Mouse (Mus musculus) testis, postnatal 14 days (tissue): ENCODE measurements around the gene Dap3.
A peak's percentile ranks its signal among the peaks of the same experiment; 100 is the strongest.
"Not testable (repeated sequence)": the region's sequence is repeated elsewhere in the genome, so short reads cannot be mapped to it uniquely, and the experiment has no call there.

Experiments used
- DNase-seq: peaks from one replicate; pipeline ENCODE4 v3.0.0; 2021; ENCODE audit warnings: low spot score

The Dap3 gene

GRCm38 (mm10) chr3:88950576-88951326 is at the start of gene Dap3, which contains the start of gene Ash1l:
Dap3 (minus strand) TSS chr3:88951181.
Ash1l (plus strand) TSS chr3:88950622.
- peak; percentile 84 for DNase-seq

- DNase-seq: no peak
Observed at GRCm38 (mm10) chr3:88992793-88993192, 41.8 kb upstream of the Dap3 start.

GRCm38 (mm10) chr3:88983921-88984381 is 33.0 kb upstream of the Dap3 start:
- no peak for DNase-seq

- no peak for DNase-seq
Observed at GRCm38 (mm10) chr3:88981206-88982010, 30.4 kb upstream of the Dap3 start.

- DNase-seq: no peak
Observed at GRCm38 (mm10) chr3:88975012-88975411, 24.0 kb upstream of the Dap3 start.

- DNase-seq: not testable (repeated sequence)
Observed at GRCm38 (mm10) chr3:88963211-88963610, 12.2 kb upstream of the Dap3 start.

- DNase-seq: no peak
Observed at GRCm38 (mm10) chr3:88953736-88954135, 2.8 kb upstream of the Dap3 start.

GRCm38 (mm10) chr3:88953246-88953645 is 2.3 kb upstream of the Dap3 start:
- no peak for DNase-seq

GRCm38 (mm10) chr3:88951327-88951800 is 383 bp upstream of the Dap3 start:
- no peak for DNase-seq

GRCm38 (mm10) chr3:88949786-88950575 is 1.0 kb downstream of the Dap3 start:
- peak; percentile 92 for DNase-seq

GRCm38 (mm10) chr3:88944109-88944508 is 6.9 kb downstream of the Dap3 start:
- DNase-seq: no peak

GRCm38 (mm10) chr3:88942316-88942880 is 8.6 kb downstream of the Dap3 start:
- peak; percentile 66 for DNase-seq

- no peak for DNase-seq
Observed at GRCm38 (mm10) chr3:88939749-88940148, 11.2 kb downstream of the Dap3 start.

- DNase-seq: no peak
Observed at GRCm38 (mm10) chr3:88939071-88939470, 11.9 kb downstream of the Dap3 start.

- DNase-seq: no peak
Observed at GRCm38 (mm10) chr3:88929501-88929900, 21.5 kb downstream of the Dap3 start.

GRCm38 (mm10) chr3:88925651-88926050 is 25.3 kb downstream of the Dap3 start:
- DNase-seq: no peak

- peak; percentile 89 for DNase-seq
Observed at GRCm38 (mm10) chr3:88923989-88924591, 26.9 kb downstream of the Dap3 start.

GRCm38 (mm10) chr3:88921411-88921810 is 29.6 kb downstream of the Dap3 start:
- DNase-seq: no peak

- DNase-seq: no peak
Observed at GRCm38 (mm10) chr3:88918981-88919380, 32.0 kb downstream of the Dap3 start.

GRCm38 (mm10) chr3:88914384-88914810 is 36.6 kb downstream of the Dap3 start:
- no peak for DNase-seq
